Mouse (Mus musculus): ENCODE results near the gene Slc7a5.

The Slc7a5 gene

GRCm38 (mm10) chr8:121849303-121849702 lies 58.2 kb downstream of the Slc7a5 start:
- DNase-seq (ENCODE audit: low spot score), result no peak

GRCm38 (mm10) chr8:121848495-121848894 lies 59.0 kb downstream of the Slc7a5 start:
- DNase-seq (ENCODE audit: low spot score), result peak; percentile 67

GRCm38 (mm10) chr8:121847987-121848386 lies 59.5 kb downstream of the Slc7a5 start:
- DNase-seq (ENCODE audit: low spot score), result no peak

- no peak for DNase-seq (ENCODE audit: low spot score)
These were observed 60.2 kb downstream of the Slc7a5 start for GRCm38 (mm10) chr8:121847261-121847822.

GRCm38 (mm10) chr8:121846815-121847214 lies 60.7 kb downstream of the Slc7a5 start:
- no peak for DNase-seq (ENCODE audit: low spot score)

GRCm38 (mm10) chr8:121844765-121845164 lies 62.7 kb downstream of the Slc7a5 start:
- DNase-seq (ENCODE audit: low spot score), result no peak

- no peak for DNase-seq (ENCODE audit: low spot score)
These were observed 64.2 kb downstream of the Slc7a5 start for GRCm38 (mm10) chr8:121843184-121843733.

GRCm38 (mm10) chr8:121842064-121842955 lies 65.2 kb downstream of the Slc7a5 start:
- no peak for DNase-seq (ENCODE audit: low spot score)

GRCm38 (mm10) chr8:121841242-121841641 lies 66.3 kb downstream of the Slc7a5 start:
- no peak for DNase-seq (ENCODE audit: low spot score)

GRCm38 (mm10) chr8:121832503-121832902 lies 75.0 kb downstream of the Slc7a5 start:
- peak; percentile 78 for DNase-seq (ENCODE audit: low spot score)

GRCm38 (mm10) chr8:121832061-121832460 lies 75.4 kb downstream of the Slc7a5 start:
- no peak for DNase-seq (ENCODE audit: low spot score)

Measured in adipocyte (in vitro differentiated cells).